Mouse (Mus musculus) liver, adult 2 months (tissue): ENCODE data around the gene 1700007K13Rik. TPM values are rescaled to one million over a fixed set of nuclear protein-coding genes. Genes with fewer than 3 reads are reported as not detected.

ENCODE experiments used
- DNase-seq: peaks from one replicate; pipeline ENCODE4 v3.0.0-alpha.2; 2011; ENCODE audit warnings: low read depth, low spot score; ENCODE audit errors: extremely low read depth
- H3K27ac ChIP-seq: fragments of 200-500 bp; replicated peaks from 2 replicates; pipeline ENCODE4 v1.5.1; 2012; ENCODE audit warnings: low read depth, mild to moderate bottlenecking, control low read depth, inconsistent platforms, low read length; ENCODE audit not compliant: insufficient read depth
- H3K27me3 ChIP-seq: fragments of 200-500 bp; 2 replicates; pipeline ENCODE4 v1.6.1; 2012; ENCODE audit warnings: mild to moderate bottlenecking, moderate library complexity, low read length, inconsistent platforms; ENCODE audit not compliant: control insufficient read depth, insufficient read depth
- H3K36me3 ChIP-seq: fragments of 200-500 bp; 2 replicates; pipeline ENCODE4 v1.6.1; 2012; ENCODE audit warnings: low read length, inconsistent platforms; ENCODE audit not compliant: control insufficient read depth, insufficient read depth
- H3K4me1 ChIP-seq: fragments of 200-500 bp; 2 replicates; pipeline ENCODE4 v1.6.1; 2011; ENCODE audit warnings: low read length; ENCODE audit not compliant: control insufficient read depth, insufficient read depth
- H3K4me3 ChIP-seq: fragments of 200-500 bp; 2 replicates; pipeline ENCODE4 v1.5.1; 2011; ENCODE audit warnings: low read depth, mild to moderate bottlenecking, control low read depth, low read length, moderate library complexity; ENCODE audit not compliant: insufficient read depth
- H3K79me2 ChIP-seq: fragments of 200-500 bp; 2 replicates; pipeline ENCODE4 v1.6.1; 2012; ENCODE audit warnings: inconsistent platforms, mild to moderate bottlenecking, low read length, moderate library complexity; ENCODE audit not compliant: control insufficient read depth, insufficient read depth
- H3K9ac ChIP-seq: fragments of 200-500 bp; 2 replicates; pipeline ENCODE4 v1.6.1; 2012; ENCODE audit warnings: low read depth, mild to moderate bottlenecking, control low read depth, inconsistent platforms, low read length
- CTCF ChIP-seq: fragments of 200-500 bp; IDR thresholded peaks from 2 replicates; pipeline ENCODE4 v1.5.1; 2011; ENCODE audit warnings: low read depth, low read length, control low read depth
- POLR2A ChIP-seq: fragments of 200-500 bp; IDR thresholded peaks from 2 replicates; pipeline ENCODE4 v1.6.1; 2011; ENCODE audit warnings: low read length, control low read depth; ENCODE audit not compliant: insufficient read depth; ENCODE audit errors: extremely low read depth
- WGBS: fragments of 180-500 bp; shearing (Covaris S2); methylation state at CpG from one replicate; pipeline ENCODE4 v1.1.7; 2018; 5-methylcytosine and 5-hydroxymethylcytosine counted together
- polyA plus RNA-seq: library from polyadenylated mRNA; depleted of rRNA; stranded (reverse); fragments of >200 nt; gene quantifications from 2 replicates; pipeline ENCODE4 v1.2.3, GENCODE M21; 2012
- total RNA-seq: library from RNA; depleted of rRNA; stranded (reverse); fragments of >200 nt; gene quantifications from 2 replicates; pipeline ENCODE4 v1.2.3, GENCODE M21; 2014

The 1700007K13Rik gene
- total and polyA plus RNA-seq, 2 experiments, result 0.28 TPM; not detected in 1

DNA sequence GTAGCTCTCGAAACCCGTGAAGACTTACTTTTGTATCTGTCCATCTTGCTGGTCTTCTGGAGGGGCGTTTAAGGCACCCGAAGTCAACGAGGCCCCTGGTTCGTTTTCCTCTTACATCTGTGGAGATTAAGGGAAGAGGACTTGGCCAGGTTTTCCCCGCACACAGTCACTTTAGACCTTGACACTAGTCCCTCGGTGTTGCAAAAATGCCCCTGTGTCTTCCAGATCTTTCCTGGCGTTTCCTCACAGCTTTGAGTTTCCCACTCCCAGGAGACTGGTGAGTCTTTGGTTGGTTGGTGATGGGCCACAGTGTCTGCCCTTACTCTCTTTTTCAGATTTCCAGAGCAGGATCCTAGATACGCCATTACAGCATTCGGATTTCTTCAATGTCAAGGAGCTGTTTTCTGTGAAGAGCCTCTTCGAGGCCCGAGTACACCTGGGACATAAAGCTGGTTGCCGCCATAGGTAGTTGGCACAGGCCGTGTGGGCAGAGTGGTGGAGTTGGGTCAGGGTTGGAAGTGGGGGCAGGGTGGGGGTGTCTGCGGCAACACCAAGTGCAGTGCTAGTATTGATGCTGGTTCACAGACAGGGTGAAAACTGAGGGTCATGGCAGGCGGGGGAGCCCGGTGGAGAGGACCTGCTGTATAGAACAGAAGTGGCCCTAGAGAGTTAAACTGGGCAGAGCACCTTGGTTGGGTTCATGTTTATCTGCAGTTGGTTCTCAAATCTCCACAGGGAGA lies 2.5 kb upstream of the 1700007K13Rik start:
- WGBS, result 49% methylated on average over 18 of the region's 18 CpGs
- H3K27ac ChIP-seq, result peak overlapping the region; percentile 69; the same call in 1 of the 2 replicates

DNA sequence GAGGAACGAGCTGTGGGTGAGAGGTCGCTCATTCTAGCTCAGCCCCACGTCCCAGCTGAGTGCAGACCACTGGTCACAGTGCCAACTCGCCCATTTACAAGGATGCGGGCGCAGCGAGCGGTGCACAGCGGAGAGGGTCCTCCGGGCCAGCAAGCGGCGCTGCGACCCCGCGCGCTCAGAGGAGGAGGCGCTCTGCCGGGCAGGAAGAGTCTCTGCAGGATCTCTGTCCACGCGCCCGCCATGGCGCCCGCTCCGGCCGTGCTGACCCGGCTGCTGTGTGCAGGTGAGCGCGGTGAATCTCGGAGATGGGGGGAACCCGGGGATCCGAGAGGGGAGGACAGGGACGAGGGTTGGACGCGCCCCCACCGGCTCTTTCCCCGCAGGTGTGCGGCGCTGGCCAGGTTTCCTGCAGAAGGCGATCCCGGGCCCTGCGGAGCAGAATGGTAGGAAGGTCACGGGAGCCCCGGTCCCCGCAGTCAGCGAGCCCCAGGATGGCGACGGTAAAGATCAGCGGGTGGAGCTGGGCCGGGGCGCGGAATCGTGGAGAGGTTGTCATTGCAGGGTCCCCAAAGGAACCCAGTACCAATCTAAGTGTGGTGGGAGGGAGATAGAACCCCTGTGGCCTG lies 1.8 kb upstream of the 1700007K13Rik start, which contains the start of gene Mrps2:
TSS of gene Mrps2 (plus strand) at position 207 of the 626 bp plus-strand sequence.
- DNase-seq, result peak; percentile 55
- H3K27ac ChIP-seq, result peak within 1 kb of the TSS; percentile 69
- 1% methylated on average over 52 of the region's 52 CpGs for WGBS
- TF ChIP-seq CTCF (peak; percentile 87), POLR2A (peak; percentile 86)
- H3K36me3 ChIP-seq, result peaks cover 10% of the 10 kb centered on the region
- peaks cover 3% of the 10 kb centered on the region; the same call in 1 of the 2 replicates for H3K79me2 ChIP-seq
- H3K4me1 ChIP-seq, result peaks cover 6% of the 10 kb centered on the region; the same call in 1 of the 2 replicates
- peak within 1 kb of the TSS; percentile 94 for H3K4me3 ChIP-seq
- no peaks in the 10 kb centered on the region for H3K27me3 ChIP-seq
- peak within 1 kb of the TSS; percentile 93 for H3K9ac ChIP-seq

More for the DNA sequence above, 2.5 kb upstream of the 1700007K13Rik start:
- Histone ChIP-seq H3K4me1 (peaks cover 6% of the 10 kb centered on the region; the same call in 1 of the 2 replicates), H3K79me2 (peaks cover 3% of the 10 kb centered on the region; the same call in 1 of the 2 replicates), H3K9ac (peak overlapping the region; percentile 93), H3K4me3 (peak overlapping the region; percentile 94), H3K27me3 (no peaks in the 10 kb centered on the region), H3K36me3 (peaks cover 10% of the 10 kb centered on the region)
- TF ChIP-seq CTCF, result no peak
- TF ChIP-seq POLR2A, result no peak
- peak; percentile 64 for DNase-seq

DNA sequence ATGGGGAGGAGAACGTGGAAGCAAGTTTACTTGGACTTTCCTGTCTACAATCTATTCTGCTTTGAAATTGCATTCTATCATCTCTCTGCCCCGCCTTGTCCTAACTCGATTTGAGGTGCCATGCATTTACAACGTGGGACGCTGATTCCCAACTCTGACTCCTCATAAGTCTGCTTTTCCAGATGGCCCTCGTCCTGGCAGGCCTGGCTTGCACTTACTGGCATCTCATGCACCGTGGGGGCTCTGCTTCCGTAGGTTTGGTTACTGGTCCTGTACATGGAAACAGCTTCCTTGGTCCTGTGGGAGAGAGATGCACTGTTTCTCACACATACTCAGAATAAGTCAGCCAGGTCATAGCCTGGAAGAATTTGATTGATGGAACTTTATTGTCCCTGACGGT lies 1.2 kb downstream of the 1700007K13Rik start:
- TF ChIP-seq POLR2A (no peak), CTCF (no peak)
- WGBS, result 88% methylated on average over 9 of the region's 9 CpGs
- no peak for DNase-seq

DNA sequence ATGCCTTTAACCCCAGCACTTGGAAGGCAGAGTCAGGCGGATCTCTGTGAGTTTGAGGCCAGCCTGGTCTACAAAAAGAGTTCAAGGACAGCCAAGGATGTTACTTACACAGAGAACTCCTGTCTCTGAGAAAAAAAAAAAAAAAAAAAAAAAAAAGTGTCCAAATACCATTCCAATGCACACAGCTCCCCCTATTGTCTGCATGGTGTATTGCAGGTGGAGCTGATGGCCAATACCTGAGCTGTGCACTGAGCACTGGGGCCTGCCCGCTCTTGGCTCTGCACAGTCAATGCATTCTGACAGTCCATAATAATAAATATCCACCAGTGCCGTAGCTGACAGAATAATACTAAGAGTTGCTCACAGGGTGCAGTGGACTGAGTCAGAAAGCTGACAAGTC lies 2.2 kb downstream of the 1700007K13Rik start:
- WGBS, result 69% methylated on average over 3 of the region's 3 CpGs
- H3K9ac ChIP-seq, result no peak overlapping the region
- DNase-seq, result peak; percentile 39

More for the DNA sequence above, 1.2 kb downstream of the 1700007K13Rik start:
- H3K27me3 ChIP-seq, result no peaks in the 10 kb centered on the region
- no peak overlapping the region for H3K27ac ChIP-seq
- no peak overlapping the region for H3K4me3 ChIP-seq
- H3K4me1 ChIP-seq, result peaks cover 6% of the 10 kb centered on the region; the same call in 1 of the 2 replicates
- peaks cover 3% of the 10 kb centered on the region; the same call in 1 of the 2 replicates for H3K79me2 ChIP-seq
- H3K36me3 ChIP-seq, result peaks cover 4% of the 10 kb centered on the region
- H3K9ac ChIP-seq, result no peak overlapping the region

DNA sequence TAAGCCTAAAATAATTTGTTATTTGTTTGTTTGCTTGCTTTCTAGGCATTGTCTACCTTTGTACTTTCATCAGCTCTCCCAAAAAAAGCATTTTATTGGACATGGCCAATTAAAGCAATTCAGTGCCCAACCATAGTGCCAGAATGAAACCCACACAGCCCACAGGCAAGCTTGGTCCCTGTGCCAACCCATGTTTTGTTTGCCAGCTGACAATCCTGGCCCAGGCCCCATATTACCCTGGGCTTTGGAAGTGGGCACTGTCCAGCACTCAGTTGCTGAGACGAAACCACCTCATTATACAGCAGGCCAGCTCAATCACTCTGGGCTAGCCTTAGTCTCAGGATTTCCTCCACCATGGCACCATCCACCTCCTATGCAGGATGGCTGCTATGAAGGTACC lies 9.5 kb downstream of the 1700007K13Rik start:
- H3K4me3 ChIP-seq, result no peak overlapping the region
- 81% methylated on average over 1 of the region's 1 CpGs for WGBS
- TF ChIP-seq POLR2A (no peak), CTCF (no peak)
- DNase-seq, result no peak
- H3K27me3 ChIP-seq, result no peaks in the 10 kb centered on the region
- no peak overlapping the region for H3K27ac ChIP-seq
- H3K36me3 ChIP-seq, result no peaks in the 10 kb centered on the region
- no peak overlapping the region for H3K9ac ChIP-seq
- no peaks in the 10 kb centered on the region for H3K4me1 ChIP-seq
- no peaks in the 10 kb centered on the region for H3K79me2 ChIP-seq

More for the DNA sequence above, 2.2 kb downstream of the 1700007K13Rik start:
- Histone ChIP-seq H3K79me2 (peaks cover 3% of the 10 kb centered on the region; the same call in 1 of the 2 replicates), H3K27me3 (no peaks in the 10 kb centered on the region), H3K27ac (no peak overlapping the region), H3K36me3 (no peaks in the 10 kb centered on the region), H3K4me1 (peaks cover 6% of the 10 kb centered on the region; the same call in 1 of the 2 replicates), H3K4me3 (no peak overlapping the region)
- TF ChIP-seq CTCF, result peak; percentile 76
- TF ChIP-seq POLR2A, result no peak
